Mouse (Mus musculus): ENCODE measurements around the gene Erbb2. TPM values are rescaled to one million over a fixed set of nuclear protein-coding genes. Genes with fewer than 3 reads are reported as not detected.

The Erbb2 gene
- total RNA-seq, 2 experiments from 2014 or later: not detected

DNA sequence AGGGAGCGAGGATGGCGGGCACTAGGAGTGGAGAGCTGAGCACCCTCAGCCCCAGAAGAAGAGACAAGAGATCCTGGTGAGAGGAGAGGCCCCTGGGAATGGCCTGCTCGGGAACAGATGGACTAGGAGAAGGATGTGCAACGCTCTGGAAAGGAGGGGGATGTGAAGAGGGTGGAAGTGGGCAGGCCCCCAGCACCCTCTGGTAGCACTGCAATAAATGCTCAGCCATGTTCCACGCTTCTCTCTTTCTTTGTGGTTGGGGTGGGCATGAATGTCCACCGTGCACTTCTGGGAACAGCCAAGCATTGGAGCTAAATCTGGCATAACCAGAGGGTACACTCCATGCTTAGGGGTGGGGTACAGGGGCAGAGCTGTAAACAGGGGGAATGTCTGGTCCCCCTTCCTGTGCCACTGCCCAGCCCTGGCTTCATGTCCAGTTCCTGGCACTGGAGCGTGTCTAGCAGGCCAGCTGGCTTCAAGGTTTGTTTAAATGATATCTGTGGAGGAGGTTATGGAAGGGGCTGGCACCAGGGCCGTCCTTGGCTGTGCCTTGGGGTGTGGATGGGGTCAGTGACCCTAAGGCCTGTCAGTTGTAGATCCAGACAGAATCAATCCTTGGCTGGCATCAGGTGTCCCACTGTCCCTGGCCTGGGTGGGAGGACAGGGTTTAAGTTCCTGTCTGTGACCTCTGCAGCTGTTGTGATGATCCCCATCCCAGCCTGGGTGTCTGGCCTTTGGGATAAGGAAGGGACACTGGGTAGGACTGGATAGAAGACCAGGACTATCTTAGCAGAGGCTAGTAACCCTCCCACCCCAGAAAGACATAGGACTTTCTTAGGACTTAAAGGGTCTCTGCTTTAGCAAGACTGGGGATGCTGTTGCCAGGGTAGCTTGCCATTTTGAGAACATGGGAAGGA, 27.3 kb upstream of the Erbb2 start:
- no peak for ATAC-seq (replicated peaks; ENCODE audit: low FRiP score, poor library complexity, severe bottlenecking)

DNA sequence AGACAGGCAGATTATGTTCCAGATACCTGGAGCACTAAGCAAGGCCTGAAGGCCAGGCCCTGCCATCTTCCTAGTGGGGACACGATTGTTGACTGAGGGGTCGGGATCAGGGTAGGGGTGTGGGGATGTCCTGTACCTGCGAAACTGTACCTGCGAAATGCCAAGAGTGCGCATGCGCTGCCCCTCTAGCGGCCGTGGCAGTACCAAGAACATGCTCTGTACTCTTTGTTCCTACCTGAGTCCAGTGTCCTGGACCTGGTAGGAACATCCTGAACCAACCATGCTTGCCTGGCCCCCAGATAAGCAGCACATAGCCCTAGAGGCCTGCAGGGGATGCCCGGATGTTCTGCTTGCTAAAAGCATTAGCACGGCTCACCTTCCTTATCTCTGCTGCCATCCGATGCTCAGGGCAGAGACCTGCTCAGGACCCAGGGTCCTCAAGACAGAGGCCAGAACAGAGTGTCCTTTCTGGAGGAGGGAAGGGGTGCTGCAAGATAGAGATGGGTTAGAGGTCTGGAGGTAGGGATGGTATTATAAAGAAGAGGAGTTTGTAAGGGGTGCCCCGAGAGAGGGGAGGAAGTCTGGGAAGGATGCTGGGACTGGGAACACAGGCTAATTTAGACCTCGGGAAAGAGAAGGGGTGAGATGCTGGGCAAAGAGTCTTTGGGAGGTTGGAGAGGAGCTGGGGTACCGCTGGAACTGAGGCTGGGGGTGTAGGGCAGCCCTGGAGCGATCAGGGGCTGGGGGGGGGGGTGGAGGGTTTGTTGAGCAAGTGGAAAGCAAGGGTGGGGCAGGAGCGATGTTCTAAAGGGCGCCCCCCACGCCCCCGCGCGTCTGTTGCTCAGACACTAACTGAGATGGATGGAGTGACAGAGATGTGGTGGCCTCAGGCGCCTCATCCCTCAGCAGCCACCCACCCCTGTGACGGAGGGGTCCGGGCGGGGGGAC, 26.4 kb upstream of the Erbb2 start, which contains the start of gene Pnmt:
Pnmt (plus strand) TSS at position 813 of the 948 bp plus-strand sequence.
- ATAC-seq (replicated peaks; ENCODE audit: low FRiP score, poor library complexity, severe bottlenecking): no peak

DNA sequence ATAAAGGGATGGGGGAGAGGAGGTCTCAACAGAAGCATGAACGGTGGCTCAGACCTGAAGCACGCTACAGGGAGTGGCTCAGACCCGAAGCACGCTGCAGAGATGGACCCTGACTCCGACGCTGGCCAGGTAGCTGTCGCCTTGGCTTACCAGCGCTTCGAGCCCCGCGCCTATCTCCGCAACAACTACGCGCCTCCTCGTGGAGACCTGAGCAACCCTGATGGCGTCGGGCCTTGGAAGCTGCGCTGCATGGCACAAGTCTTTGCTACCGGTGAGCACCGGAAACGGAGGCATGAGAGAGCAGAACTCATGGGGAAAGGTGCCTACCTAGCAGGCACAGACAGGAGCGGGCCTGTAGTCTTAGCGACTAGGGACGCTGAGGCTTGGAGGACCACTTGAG, 25.7 kb upstream of the Erbb2 start:
- ATAC-seq (replicated peaks; ENCODE audit: low FRiP score, poor library complexity, severe bottlenecking): no peak

DNA sequence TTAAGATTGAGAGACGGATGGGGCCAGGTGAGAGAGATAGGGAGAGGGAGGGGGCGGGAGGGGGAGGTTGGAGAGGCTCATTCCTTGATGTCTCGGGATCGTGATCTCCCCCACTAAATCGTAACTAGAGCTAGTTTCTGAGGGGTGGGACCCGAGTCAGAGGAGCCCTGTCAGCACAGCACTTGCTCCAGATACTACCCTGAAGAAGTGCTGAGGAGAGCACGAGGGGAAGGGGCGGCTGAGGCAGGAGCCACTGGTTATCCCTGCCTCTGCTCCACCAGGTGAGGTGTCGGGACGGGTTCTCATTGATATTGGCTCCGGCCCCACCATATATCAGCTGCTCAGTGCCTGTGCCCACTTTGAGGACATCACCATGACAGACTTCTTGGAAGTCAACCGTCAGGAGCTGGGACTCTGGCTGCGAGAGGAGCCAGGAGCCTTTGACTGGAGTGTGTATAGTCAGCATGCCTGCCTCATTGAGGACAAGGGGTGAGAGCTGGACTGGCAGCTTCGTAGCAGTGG, 25.2 kb upstream of the Erbb2 start:
- no peak for ATAC-seq (replicated peaks; ENCODE audit: low FRiP score, poor library complexity, severe bottlenecking)

DNA sequence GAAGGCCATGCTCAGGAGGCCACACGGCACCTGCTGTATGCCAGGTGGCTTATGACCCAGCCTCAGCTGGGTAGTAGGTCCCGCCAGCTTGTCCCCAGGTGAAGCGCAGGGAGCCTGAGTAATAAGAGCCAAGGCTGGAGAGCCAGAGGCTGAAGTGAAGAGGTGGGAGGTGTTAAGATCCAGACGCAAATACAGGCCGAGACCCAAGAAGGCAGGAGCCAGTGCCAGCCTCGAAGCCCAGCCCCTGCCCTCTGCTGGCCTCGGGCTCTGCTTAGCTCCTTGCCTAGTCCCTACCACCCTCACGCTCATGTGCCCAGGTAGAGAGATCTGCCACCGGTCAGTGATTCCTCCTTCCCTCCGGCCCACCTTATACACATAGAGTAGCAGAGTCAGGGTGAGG, 24.0 kb upstream of the Erbb2 start:
- no peak for ATAC-seq (replicated peaks; ENCODE audit: low FRiP score, poor library complexity, severe bottlenecking)

DNA sequence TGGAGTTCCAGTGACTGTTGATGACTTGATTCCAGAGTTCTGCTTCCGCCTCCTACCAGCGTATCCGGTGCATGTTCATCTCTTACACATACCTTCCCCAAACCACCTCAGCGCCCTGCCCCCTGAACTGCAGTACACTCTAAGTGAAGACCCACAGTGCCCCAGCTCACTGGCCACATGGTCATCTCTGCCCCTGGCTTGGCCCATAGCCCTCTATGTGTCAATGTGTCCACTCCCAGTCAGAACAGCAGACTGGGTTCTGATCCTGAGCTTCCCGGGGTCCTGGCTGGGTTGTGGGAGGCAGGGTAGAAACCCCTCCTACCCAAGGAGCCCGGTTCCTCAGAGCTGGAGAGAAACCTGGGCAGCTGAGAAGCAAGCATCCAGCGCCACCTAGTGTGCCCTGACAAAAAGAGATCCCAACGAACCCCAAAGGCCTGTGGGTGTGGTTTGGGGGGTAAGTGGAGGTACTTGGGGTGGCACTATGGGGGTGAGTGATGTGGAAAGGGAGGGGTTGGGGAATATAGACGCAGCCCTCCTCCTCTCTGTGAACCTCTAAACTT, 23.0 kb upstream of the Erbb2 start:
- ATAC-seq (replicated peaks; ENCODE audit: low FRiP score, poor library complexity, severe bottlenecking): no peak

DNA sequence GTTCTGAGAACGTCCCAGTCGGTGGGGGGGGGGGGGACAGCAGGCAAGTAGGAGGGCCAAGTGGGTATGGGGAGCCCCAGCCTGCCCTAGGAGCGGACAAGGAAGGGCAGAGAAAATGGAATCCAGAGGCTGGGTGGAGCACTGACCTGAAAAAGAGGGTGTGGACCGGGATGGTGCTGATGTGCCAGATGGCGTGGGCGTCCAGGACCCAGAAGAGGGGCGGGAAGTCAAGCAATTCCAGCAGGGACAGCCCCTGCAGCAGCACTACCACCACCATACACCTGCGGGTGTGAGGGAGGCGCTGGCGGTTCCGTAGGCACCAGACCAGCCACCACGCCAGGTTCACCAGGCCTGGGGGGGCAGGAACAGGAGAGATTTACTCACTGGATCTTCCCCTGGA, 22.1 kb upstream of the Erbb2 start:
- ATAC-seq (replicated peaks; ENCODE audit: low FRiP score, poor library complexity, severe bottlenecking): no peak

DNA sequence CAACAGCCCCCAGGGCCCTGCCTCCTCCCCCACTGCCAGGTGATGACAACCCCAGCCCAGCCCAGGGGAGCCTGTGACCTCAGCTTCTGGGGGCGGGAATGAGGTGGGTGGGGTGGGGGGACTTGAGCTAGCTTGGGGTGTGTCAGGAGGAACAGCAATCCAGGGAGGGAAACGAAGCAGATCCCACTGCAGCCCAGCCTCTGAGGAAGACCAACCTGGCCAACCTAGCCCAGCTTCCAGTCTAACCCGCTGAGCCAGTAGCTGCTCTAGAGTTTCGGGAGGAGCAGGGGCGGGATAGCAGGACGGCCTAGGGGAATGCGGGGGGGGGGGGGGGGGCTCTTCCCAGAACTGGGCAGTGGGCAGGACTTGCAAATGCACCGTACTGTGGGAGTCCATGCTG, 20.2 kb upstream of the Erbb2 start:
- ATAC-seq (replicated peaks; ENCODE audit: low FRiP score, poor library complexity, severe bottlenecking): no peak

DNA sequence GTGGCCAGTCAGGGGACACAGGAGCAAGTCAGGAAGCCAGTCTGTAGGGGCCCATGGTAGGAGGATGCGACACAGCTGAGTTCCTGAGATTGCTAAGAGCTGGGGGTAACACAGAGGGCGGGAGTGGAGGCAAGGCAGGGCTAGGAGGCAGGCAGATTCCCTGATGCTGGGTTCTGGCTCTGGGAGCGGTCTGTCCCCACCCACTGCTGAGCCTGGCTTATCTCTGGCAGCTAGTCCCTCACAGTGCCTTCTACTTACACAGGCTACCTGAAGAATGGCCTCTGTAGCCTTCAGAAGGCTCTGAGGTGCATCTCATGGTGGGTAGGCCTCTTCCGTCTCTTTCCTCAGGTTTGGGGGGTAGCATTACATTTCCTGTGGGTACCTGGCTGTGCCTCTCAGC, 19.6 kb upstream of the Erbb2 start:
- peak; percentile 87 for ATAC-seq (replicated peaks; ENCODE audit: low FRiP score, poor library complexity, severe bottlenecking)

DNA sequence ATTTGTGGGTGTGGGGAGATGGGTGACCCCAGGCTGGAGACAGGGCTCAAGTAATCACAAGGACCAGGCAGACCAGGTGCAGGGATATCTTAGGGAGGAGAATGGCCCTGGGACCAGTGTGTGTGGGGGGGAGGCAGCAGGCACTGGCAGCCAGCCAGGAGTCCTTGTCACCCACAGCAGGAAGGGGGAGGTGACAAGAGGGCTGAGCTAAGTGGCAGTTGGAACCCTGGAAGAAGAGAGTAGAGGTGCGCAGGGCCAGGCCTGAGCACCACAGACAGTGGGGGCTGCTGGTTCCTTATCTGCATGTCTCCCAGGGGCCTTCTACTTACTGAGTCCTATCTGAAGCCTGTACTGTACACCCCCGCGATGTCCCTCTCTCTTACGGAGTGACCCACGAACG, 19.0 kb upstream of the Erbb2 start:
- ATAC-seq (replicated peaks; ENCODE audit: low FRiP score, poor library complexity, severe bottlenecking): peak; percentile 70

DNA sequence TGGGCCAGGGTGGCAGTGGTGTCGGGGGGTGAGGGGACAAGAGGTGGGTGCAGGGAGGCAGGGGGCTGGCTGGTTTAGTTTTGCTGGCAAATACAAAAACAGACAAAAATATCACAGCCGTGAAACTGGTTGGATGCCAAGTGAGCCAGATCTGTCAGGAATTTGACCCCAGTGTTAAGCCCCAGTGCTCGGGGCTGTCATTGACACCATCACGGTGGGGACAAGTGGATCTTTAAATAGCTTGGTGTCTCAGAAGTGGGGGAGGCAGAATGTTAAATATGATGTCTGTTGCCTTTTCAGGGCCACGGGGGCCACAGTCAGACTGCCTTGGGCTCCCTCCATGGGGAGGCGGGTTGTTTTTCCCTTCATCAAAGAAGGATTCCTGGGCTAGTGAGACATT, 18.0 kb upstream of the Erbb2 start:
- no peak for ATAC-seq (replicated peaks; ENCODE audit: low FRiP score, poor library complexity, severe bottlenecking)

DNA sequence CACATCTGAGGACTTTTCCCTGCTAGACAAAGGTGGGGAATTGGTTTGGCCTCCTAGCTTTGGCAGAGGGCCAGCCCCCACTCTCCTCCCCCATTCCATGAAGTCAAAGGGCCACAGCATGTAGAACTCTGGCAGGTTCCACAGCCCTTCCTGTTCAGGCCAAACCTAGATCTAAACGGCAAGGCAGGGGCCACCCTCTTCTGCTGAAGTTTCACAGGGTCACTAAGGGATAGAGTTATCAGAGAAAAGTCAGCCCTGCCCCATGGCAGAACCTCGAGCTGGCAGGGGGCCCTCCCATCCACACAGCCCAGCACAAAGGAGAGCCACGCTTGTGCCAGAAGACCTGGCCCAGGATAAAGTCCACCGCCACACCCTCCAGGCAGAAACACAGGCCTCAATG, 17.2 kb upstream of the Erbb2 start:
- ATAC-seq (replicated peaks; ENCODE audit: low FRiP score, poor library complexity, severe bottlenecking): peak; percentile 21

DNA sequence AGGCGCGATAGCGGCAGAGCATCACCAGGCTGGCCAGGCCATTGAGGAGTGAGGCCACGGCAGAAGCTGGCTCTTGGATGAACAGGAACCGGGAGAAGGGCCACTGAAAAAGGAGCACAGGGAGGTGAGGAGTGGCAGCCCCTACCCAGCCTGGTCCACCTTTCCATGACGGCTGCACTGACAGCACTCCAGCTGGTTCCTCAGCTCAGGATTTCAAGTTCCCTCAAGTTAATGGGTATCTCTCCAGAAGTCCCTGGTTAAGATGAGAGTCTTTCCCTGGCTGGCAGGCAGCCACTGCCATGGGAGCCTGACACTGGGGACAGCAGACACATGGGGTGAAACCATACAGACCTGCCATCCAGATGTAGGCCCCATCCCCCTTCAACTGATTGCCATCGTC, 14.3 kb upstream of the Erbb2 start:
- ATAC-seq (replicated peaks; ENCODE audit: low FRiP score, poor library complexity, severe bottlenecking): no peak

DNA sequence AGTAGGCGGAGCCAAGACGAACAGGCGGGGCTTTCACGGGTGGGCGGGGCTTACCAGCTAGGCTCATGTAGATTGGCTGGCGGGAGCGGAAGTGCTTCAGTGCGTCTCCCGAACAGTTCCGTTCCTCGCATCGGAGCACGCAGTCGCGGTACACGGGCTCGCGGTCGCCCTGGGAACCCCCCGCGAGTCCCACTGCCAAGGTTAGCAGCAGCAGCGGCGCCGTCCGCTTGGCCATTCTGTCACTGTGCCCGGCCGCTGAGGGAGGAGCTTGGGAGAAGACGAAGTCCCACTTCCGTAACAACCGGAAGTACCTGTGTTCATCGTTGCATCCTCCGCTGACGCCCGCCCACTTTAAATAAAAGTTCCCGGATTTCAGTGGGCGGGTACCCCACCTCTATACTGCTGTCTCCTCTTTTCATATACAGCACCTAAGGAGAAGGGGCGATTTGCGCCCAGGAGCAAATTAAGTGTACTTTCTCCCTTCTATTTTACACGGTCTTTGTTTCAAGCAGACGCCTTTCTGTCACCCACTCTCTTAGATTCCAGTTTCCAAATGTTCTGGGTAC, 12.0 kb upstream of the Erbb2 start, which contains the start of gene Pgap3:
Pgap3 (minus strand) TSS at position 330 of the 566 bp plus-strand sequence.
- ATAC-seq (replicated peaks; ENCODE audit: low FRiP score, poor library complexity, severe bottlenecking): peak; percentile 91

DNA sequence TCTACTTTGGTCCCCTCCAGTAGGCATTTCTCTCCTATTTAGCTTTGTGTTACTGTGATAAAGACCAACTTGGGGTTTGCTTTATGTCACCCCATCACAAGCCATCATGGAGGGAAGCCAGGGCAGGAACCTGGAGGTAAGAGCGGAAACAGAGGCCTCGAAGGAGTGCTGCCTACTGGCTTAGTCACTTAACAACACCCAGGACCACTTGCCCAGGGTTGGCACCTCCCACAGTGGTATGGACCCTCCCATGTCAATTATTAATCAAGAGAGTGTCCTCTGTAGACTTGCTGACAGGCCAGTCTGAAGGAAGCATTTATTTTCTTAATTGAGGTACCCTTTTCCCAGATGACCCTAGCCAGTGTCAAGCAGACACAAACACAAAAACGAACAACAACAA, 11.5 kb upstream of the Erbb2 start:
- ATAC-seq (replicated peaks; ENCODE audit: low FRiP score, poor library complexity, severe bottlenecking): no peak

DNA sequence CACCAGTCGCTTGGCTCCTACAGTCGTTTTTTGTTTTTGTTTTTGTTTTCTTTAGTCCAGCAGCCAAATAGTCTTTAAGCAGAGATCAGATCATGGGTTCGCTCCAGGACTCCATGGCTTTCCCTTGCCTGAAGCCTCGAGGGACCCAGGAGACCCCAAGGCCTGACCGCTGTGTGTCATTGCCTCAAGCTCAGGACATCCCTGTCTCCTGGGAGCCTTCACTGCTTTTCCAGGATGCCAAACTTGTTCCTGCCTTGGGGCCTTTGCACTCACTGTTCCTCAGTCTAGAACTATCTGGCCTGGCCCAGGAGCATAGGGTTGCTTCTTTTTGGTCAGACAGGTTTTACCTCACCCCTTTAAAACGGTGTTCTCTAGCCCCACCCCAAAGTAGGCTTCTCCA, 5.6 kb upstream of the Erbb2 start:
- no peak for ATAC-seq (replicated peaks; ENCODE audit: low FRiP score, poor library complexity, severe bottlenecking)

DNA sequence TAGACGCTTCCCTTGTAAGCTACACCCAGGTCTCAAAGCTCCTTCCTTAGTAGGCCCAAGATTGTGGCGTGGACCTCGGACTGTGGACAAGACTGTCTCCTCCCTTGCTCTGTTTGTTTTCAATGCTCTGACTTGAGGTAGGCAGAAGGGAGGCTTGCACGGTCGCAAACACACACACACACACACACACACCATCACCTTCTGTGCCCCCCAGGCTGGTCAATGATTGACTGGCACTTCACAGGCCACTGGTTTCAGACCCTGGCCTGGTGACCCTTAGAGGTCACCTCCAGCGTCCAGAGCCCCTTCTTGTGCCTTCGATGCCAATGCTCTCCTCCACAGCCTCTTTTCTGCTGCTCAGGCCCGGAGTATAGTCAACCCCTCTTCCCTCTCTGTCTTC, 3.4 kb upstream of the Erbb2 start:
- ATAC-seq (replicated peaks; ENCODE audit: low FRiP score, poor library complexity, severe bottlenecking): no peak

DNA sequence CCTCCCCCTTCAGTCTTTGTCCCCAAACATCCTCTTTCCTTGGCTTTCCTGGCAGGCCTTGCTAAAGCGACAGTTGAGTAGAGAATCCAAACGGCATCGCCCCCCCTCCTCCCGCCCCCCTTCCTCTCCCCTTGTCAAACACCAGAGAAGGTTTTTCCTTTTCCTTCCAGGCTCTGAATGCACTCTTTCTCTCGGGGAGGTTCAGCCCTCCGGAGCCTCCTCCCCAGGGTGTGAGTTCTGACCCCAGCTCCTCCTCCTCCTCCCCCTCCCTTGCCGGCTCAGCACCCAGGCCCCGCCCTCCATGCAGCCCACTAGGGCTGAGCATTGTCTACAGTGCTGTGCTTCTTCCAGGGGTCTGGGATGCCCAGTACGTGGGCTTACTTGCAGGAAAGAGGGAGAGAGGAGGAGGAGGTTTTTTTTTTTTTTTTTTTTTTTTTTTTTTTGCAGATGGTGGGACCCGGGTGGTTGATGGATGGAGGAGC, 2.9 kb upstream of the Erbb2 start:
- no peak for ATAC-seq (replicated peaks; ENCODE audit: low FRiP score, poor library complexity, severe bottlenecking)

DNA sequence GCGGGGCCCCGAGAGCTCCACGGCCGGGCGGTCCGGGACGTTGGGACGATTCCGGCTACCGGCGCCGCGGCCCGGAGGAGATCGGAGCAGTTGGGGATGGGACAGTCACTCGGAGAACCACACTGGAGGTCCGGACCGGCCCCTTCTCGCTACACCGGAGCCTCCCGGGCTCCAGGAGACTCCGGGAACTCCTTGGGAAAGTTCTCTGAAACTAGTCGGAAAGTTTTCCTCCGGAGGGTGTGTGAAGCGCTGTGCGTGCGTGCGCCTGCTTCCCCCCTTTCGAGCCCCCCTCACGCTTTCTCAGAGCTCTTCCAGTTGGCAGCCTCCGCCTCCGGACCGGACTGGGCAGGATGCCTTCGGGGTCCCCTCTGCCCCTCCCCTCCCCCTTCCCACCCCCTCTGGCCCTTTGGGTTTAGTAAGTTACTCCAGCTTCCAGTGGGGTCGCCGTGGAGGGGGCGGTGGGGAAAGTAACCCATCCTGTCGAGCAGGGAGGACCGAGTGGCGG, 579 bp downstream of the Erbb2 start:
- ATAC-seq (replicated peaks; ENCODE audit: low FRiP score, poor library complexity, severe bottlenecking): no peak
